Mouse (Mus musculus): ENCODE results near the gene Foxn4.

- no peak for TF ChIP-seq CTCF (IDR thresholded peaks at IDR 0.05; ENCODE audit: low read depth)
- no peak for TF ChIP-seq EP300 (IDR thresholded peaks at IDR 0.05; ENCODE audit: low read depth)
Measured at GRCm38 (mm10) chr5:114264791-114265190, 8.8 kb downstream of the Foxn4 start.

All from liver, embryonic 14.5 days (tissue).